22 mouse cellular contexts compared by ENCODE assay signal in the genomic region with DNA sequence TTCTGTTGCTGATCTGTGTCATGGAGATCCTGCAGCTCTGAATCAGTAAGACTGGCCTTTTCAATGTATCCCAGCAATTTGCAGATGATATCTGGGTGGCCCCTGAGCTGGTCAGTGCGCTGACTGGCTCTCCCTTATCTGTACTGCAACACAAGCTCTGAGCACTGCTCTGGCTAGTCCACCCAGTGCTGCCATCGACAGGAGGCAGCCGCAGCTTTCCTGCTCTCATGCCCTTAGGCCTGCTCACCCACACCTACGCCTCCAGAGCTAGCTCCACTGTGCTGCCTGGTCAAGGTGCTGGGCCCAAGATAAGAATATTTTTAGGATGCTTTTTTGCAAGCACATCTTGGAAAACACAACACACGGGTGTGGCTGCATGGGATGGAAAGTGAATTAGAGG. TPM values are rescaled to one million over a fixed set of nuclear protein-coding genes. Genes with fewer than 3 reads are reported as not detected.
DNase-seq lines count a peak whose midpoint lies in the region; ATAC-seq lines count a peak whose summit lies in the region.
"Had no signal": no experiment of that assay in that cellular context is flagged by ENCODE, and none has a peak within 500 bp of the region (broad histone marks: within the 10 kb centered on the region; RNA-seq: fewer than 3 reads in every experiment).

No protein-coding gene starts in this region.

- no peaks in the 10 kb centered on the region for H3K27me3 ChIP-seq in midbrain, embryonic 11.5 days (ENCODE audit: control insufficient read depth, insufficient read depth, low read length)
- H3K27me3 ChIP-seq in midbrain, embryonic 15.5 days (replicated peaks), result no peaks in the 10 kb centered on the region
- no peaks in the 10 kb centered on the region for H3K27me3 ChIP-seq in liver, embryonic 12.5 days (replicated peaks)
- H3K27me3 ChIP-seq: embryonic facial prominence, embryonic 13.5 days; limb, embryonic 13.5 days; lung, embryonic 15.5 days; midbrain, embryonic 12.5 days had no signal

- H3K36me3 ChIP-seq in midbrain, embryonic 11.5 days (ENCODE audit: control insufficient read depth, insufficient read depth, low read length), result no peaks in the 10 kb centered on the region
- H3K36me3 ChIP-seq in midbrain, embryonic 15.5 days (replicated peaks), result no peaks in the 10 kb centered on the region
- peaks cover 33% of the 10 kb centered on the region for H3K36me3 ChIP-seq in liver, embryonic 12.5 days
- H3K36me3 ChIP-seq: hindbrain, embryonic 10.5 days; midbrain, embryonic 12.5 days had no signal

- H3K4me2 ChIP-seq in midbrain, embryonic 11.5 days, result no peak overlapping the region
- H3K4me2 ChIP-seq in midbrain, embryonic 15.5 days, result no peak overlapping the region
- H3K4me2 ChIP-seq in liver, embryonic 12.5 days, result peak overlapping the region; percentile 30
- H3K4me2 ChIP-seq: embryonic facial prominence, embryonic 13.5 days; limb, embryonic 13.5 days; lung, embryonic 15.5 days; midbrain, embryonic 12.5 days had no signal

- H3K27ac ChIP-seq in midbrain, embryonic 11.5 days (ENCODE audit: low read depth, low read length), result no peak overlapping the region
- H3K27ac ChIP-seq in midbrain, embryonic 15.5 days, result no peak overlapping the region
- H3K27ac ChIP-seq in liver, embryonic 12.5 days, result peak overlapping the region; percentile 72
- H3K27ac ChIP-seq: embryonic facial prominence, embryonic 13.5 days; gastrocnemius, adult 2 months; hindbrain, embryonic 10.5 days; hindbrain, postnatal 0 days; limb, embryonic 13.5 days; lung, embryonic 15.5 days; macrophage; midbrain, embryonic 12.5 days had no signal

- ATAC-seq in midbrain, embryonic 11.5 days (ENCODE audit: low FRiP score), result no peak
- no peak for ATAC-seq in midbrain, embryonic 15.5 days (replicated peaks)
- peak; percentile 92 for ATAC-seq in liver, embryonic 12.5 days
- ATAC-seq: hindbrain, postnatal 0 days; intestine, postnatal 0 days had no signal

- 79% methylated on average over 5 of the region's 5 CpGs for WGBS in midbrain, embryonic 11.5 days
- WGBS in midbrain, embryonic 15.5 days, result 72% methylated on average over 5 of the region's 5 CpGs
- WGBS in liver, embryonic 12.5 days (ENCODE audit: insufficient replicate concordance), result 27% methylated on average over 5 of the region's 5 CpGs

- intact Hi-C loops in left cerebral cortex, postnatal 10 days (cut with DNase I), result no loop called here

- no peak overlapping the region for H3K9ac ChIP-seq in midbrain, embryonic 11.5 days (ENCODE audit: low read length)
- no peak overlapping the region for H3K9ac ChIP-seq in midbrain, embryonic 15.5 days
- H3K9ac ChIP-seq in liver, embryonic 12.5 days, result 0 out of 2 replicates have a peak overlapping the region, but pooled peaks have one; percentile 6
- H3K9ac ChIP-seq: embryonic facial prominence, embryonic 13.5 days; limb, embryonic 13.5 days; lung, embryonic 15.5 days; midbrain, embryonic 12.5 days had no signal

- peak; percentile 35 for DNase-seq in midbrain, embryonic 11.5 days (ENCODE audit: low spot score, missing footprints)
- DNase-seq in c-Kit-positive CD71-positive TER-119-negative erythroid progenitor cells, embryonic 14.5 days (ENCODE audit: low read depth), result peak; percentile 70
- no peak for DNase-seq in spleen, adult 12 weeks (ENCODE audit: low spot score)
- DNase-seq in B cell, adult 2 months, result no peak
- DNase-seq in left cerebral cortex, postnatal 10 days (ENCODE audit: extremely low spot score in 1 of 2, low spot score in 2 of 2), result no peak
- DNase-seq: adrenal gland, postnatal 25 days; cerebellum, adult 9-11 months; gastrocnemius, adult 2 months; spleen, adult 18-20 months; thymus, adult 18-20 months had no signal

- 0 out of 2 replicates have a peak, but pooled peaks cover under 1% of the 10 kb centered on the region for H3K4me1 ChIP-seq in midbrain, embryonic 11.5 days (ENCODE audit: control insufficient read depth, insufficient read depth, low read length)
- H3K4me1 ChIP-seq in midbrain, embryonic 15.5 days, result no peaks in the 10 kb centered on the region
- H3K4me1 ChIP-seq in liver, embryonic 12.5 days, result peaks cover 47% of the 10 kb centered on the region
- H3K4me1 ChIP-seq: midbrain, embryonic 12.5 days had no signal

- no peak overlapping the region for H3K4me3 ChIP-seq in midbrain, embryonic 11.5 days (ENCODE audit: low read depth, low read length)
- H3K4me3 ChIP-seq in midbrain, embryonic 15.5 days, result no peak overlapping the region
- no peak overlapping the region for H3K4me3 ChIP-seq in liver, embryonic 12.5 days
- H3K4me3 ChIP-seq: embryonic facial prominence, embryonic 13.5 days; gastrocnemius, adult 2 months; hindbrain, embryonic 10.5 days; limb, embryonic 13.5 days; lung, embryonic 15.5 days; midbrain, embryonic 12.5 days; myocyte had no signal

- H3K9me3 ChIP-seq in midbrain, embryonic 11.5 days (ENCODE audit: control insufficient read depth, low read length), result no peaks in the 10 kb centered on the region
- no peaks in the 10 kb centered on the region for H3K9me3 ChIP-seq in midbrain, embryonic 15.5 days
- no peaks in the 10 kb centered on the region for H3K9me3 ChIP-seq in liver, embryonic 12.5 days (replicated peaks)
- H3K9me3 ChIP-seq: hindbrain, embryonic 10.5 days; limb, embryonic 13.5 days; lung, embryonic 15.5 days; midbrain, embryonic 12.5 days had no signal

RNA-seq across cellular contexts. Expression of gene Rd3, which starts 17.3 kb away (rescaled TPM):
- 1.3 and 1.7 TPM in 2 replicates for polyA plus RNA-seq in midbrain, embryonic 11.5 days (2014; fragmentation: Nextera tagmentation; extraction: Ambion mirVana)
- 2.9 and 3.1 TPM in 2 replicates for polyA plus RNA-seq in midbrain, embryonic 15.5 days (2015; fragmentation: Nextera tagmentation; extraction: Ambion mirVana)
- 0.13 and 0.19 TPM in 2 replicates for polyA plus RNA-seq in liver, embryonic 12.5 days (2016; fragmentation: Nextera tagmentation; extraction: Ambion mirVana)
- under 1 TPM; 0.36 to 0.58 TPM for total RNA-seq in left cerebral cortex, postnatal 10 days (2021)
- total RNA-seq: granulocyte monocyte progenitor cell, adult 5-6 weeks had no signal
- polyA plus RNA-seq: myocyte had no signal

Comparison
In these comparisons a context has a peak if more than half of its experiments do, and no peak if none do; other contexts are left out.
1. DNase-seq: peak in midbrain, embryonic 11.5 days (single experiment) and c-Kit-positive CD71-positive TER-119-negative erythroid progenitor cells, embryonic 14.5 days (single experiment); none in spleen, adult 12 weeks (single experiment), B cell, adult 2 months (0 of 2) and left cerebral cortex, postnatal 10 days (0 of 2).